Mouse (Mus musculus) lung, postnatal 0 days (tissue): ENCODE measurements at regions not wholly inside any gene's neighbourhood (a gene's known extent, or its start where the extent isn't known, plus 50 kb on each side); places are given as distances from the start of the nearest gene placed in this dataset.

Experiments used
- CTCF ChIP-seq: IDR thresholded peaks from 2 replicates; pipeline ENCODE4 v1.5.1; 2016; ENCODE audit warnings: antibody characterized with exemption, mild to moderate bottlenecking
- EP300 ChIP-seq: IDR thresholded peaks from 2 replicates; pipeline ENCODE4 v1.6.1; 2016; ENCODE audit warnings: antibody characterized with exemption, mild to moderate bottlenecking, control low read depth

- TF ChIP-seq CTCF (no peak), EP300 (no peak)
These were observed 149.2 kb upstream of the Asb5 start for GRCm38 (mm10) chr8:54380191-54380590.
